Mouse (Mus musculus): ENCODE results near the gene Olfr315.
"Not testable (repeated sequence)": the region's sequence is repeated elsewhere in the genome, so short reads cannot be mapped to it uniquely, and the experiment has no call there.

The Olfr315 gene

GRCm38 (mm10) chr11:58815676-58816075, 42.7 kb downstream of the Olfr315 start:
- no peak for DNase-seq (ENCODE audit: low spot score in 2 of 2)

- not testable (repeated sequence) for DNase-seq (ENCODE audit: low spot score in 2 of 2)
These were observed 55.9 kb downstream of the Olfr315 start, which contains the start of gene Olfr312 for GRCm38 (mm10) chr11:58828937-58829336. Gene Olfr312, plus strand, starts transcription at chr11:58829237.

GRCm38 (mm10) chr11:58829764-58830163, 56.8 kb downstream of the Olfr315 start:
- DNase-seq (ENCODE audit: low spot score in 2 of 2): no peak

Measured in left cerebral cortex, adult 9 months (tissue).